Mouse (Mus musculus) hindbrain, embryonic 14.5 days (tissue): ENCODE data around the gene Sstr2. TPM values are rescaled to one million over a fixed set of nuclear protein-coding genes. Genes with fewer than 3 reads are reported as not detected.

Source experiments
- ATAC-seq: fragments of 200-750 bp; cut with Nextera tagmentation; 2 replicates; pipeline ENCODE4 v1.8.0; 2017; ENCODE audit warnings: moderate number of reproducible peaks, mild to moderate bottlenecking, moderate TSS enrichment, moderate library complexity; ENCODE audit not compliant: low FRiP score
- DNase-seq: peaks from one replicate; pipeline ENCODE4 v3.0.0-alpha.2; 2015; ENCODE audit warnings: low spot score
- H3K27ac ChIP-seq: fragments of 300-500 bp; sonication (generic); 2 replicates; pipeline ENCODE4 v1.5.1; 2014; ENCODE audit warnings: mild to moderate bottlenecking, moderate library complexity
- H3K27me3 ChIP-seq: fragments of 300-500 bp; sonication (generic); 2 replicates; pipeline ENCODE4 v1.6.1; 2014; ENCODE audit warnings: mild to moderate bottlenecking, low read length, mixed read lengths; ENCODE audit not compliant: control insufficient read depth, insufficient read depth
- H3K36me3 ChIP-seq: fragments of 300-500 bp; sonication (generic); replicated peaks from 2 replicates; pipeline ENCODE4 v1.6.1; 2014; ENCODE audit not compliant: control insufficient read depth, insufficient read depth
- H3K4me1 ChIP-seq: fragments of 300-500 bp; sonication (generic); replicated peaks from 2 replicates; pipeline ENCODE4 v1.6.1; 2014; ENCODE audit warnings: antibody characterized with exemption, low read length, mixed read lengths; ENCODE audit not compliant: control insufficient read depth, insufficient read depth
- H3K4me2 ChIP-seq: fragments of 300-500 bp; sonication (generic); replicated peaks from 2 replicates; pipeline ENCODE4 v1.6.1; 2014; ENCODE audit warnings: mild to moderate bottlenecking, moderate library complexity
- H3K4me3 ChIP-seq: fragments of 300-500 bp; sonication (generic); replicated peaks from 2 replicates; pipeline ENCODE4 v1.5.1; 2014; ENCODE audit warnings: mild to moderate bottlenecking, low read length
- H3K9ac ChIP-seq: fragments of 300-500 bp; sonication (generic); 2 replicates; pipeline ENCODE4 v1.6.1; 2014
- H3K9me3 ChIP-seq: fragments of 300-500 bp; sonication (generic); 2 replicates; pipeline ENCODE4 v1.6.1; 2016; ENCODE audit warnings: low read length; ENCODE audit not compliant: control insufficient read depth
- WGBS: fragments of 180-500 bp; shearing (Covaris S2); extraction: QIAGEN DNeasy Blood & Tissue Kit; methylation state at CpG from one replicate; pipeline ENCODE4 v1.1.7; 2014; 5-methylcytosine and 5-hydroxymethylcytosine counted together
- polyA plus RNA-seq: library from polyadenylated mRNA; unstranded; fragments of >200 nt; fragmentation: Nextera tagmentation; extraction: Ambion mirVana; gene quantifications from 2 replicates; pipeline ENCODE4 v1.2.1, GENCODE M21; 2014

Sstr2 gene
- polyA plus RNA-seq, 1 experiment from 2014 or later: 19.4 TPM

DNA sequence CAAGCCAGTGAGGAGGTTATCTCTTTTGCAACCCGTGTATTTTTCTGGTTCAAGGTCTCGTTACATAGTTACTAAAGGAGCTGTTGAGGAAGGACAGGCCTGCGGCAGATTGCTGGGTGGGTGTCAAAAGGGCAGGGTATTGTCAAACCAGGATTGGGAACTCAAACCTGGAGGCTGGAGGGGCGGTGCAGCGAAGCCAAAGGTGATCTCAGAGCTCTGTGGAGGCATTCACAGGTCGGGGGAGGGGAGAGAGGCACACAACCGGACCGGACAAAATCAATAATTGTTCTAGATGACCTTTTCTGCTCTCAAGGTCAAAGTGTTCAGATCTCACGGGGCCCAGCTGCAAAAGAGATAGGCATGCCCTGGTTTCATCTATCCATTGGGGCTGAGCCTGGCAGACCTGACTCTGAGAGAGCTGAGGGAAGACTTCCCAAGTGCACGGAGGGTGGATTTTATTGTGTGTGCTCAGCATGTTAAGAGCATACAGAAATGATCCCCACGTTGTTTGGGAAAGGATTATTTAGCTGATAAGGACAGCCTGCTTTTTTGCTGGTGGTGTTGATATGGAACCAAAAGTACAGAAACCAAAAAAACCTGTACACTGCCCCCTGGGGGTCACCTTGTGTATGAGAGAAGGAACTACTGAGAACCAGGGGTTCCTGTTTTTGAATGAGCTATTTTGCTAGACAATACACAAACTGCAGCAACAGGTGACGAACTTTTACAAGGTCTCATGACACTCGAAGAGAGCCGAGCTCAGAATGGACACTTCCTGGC, 1.8 kb upstream of the Sstr2 start:
- Histone ChIP-seq H3K4me2 (peak overlapping the region; percentile 77; the same call in 1 of the 2 replicates), H3K9me3 (no peaks in the 10 kb centered on the region), H3K4me1 (peaks cover 25% of the 10 kb centered on the region; the same call in 1 of the 2 replicates), H3K27ac (no peak overlapping the region), H3K27me3 (peaks cover 4% of the 10 kb centered on the region; the same call in 1 of the 2 replicates), H3K4me3 (no peak overlapping the region), H3K36me3 (no peaks in the 10 kb centered on the region), H3K9ac (no peak overlapping the region)
- ATAC-seq (no peak), DNase-seq (peak; percentile 83)
- 32% methylated on average over 14 of the region's 14 CpGs for WGBS

GRCm38 (mm10) chr11:113618303-113618671, 855 bp upstream of the Sstr2 start:
- H3K36me3 ChIP-seq: no peaks in the 10 kb centered on the region
- peak overlapping the region; percentile 52 for H3K4me3 ChIP-seq
- no peak for DNase-seq
- H3K9me3 ChIP-seq: no peaks in the 10 kb centered on the region
- peaks cover 4% of the 10 kb centered on the region; the same call in 1 of the 2 replicates for H3K27me3 ChIP-seq
- WGBS: 25% methylated on average over 4 of the region's 4 CpGs
- peak overlapping the region; percentile 77 for H3K4me2 ChIP-seq
- H3K4me1 ChIP-seq: peaks cover 25% of the 10 kb centered on the region; the same call in 1 of the 2 replicates
- ATAC-seq: no peak
- H3K9ac ChIP-seq: peak overlapping the region; percentile 69; the same call in 1 of the 2 replicates
- no peak overlapping the region for H3K27ac ChIP-seq

- Histone ChIP-seq H3K27ac (peak overlapping the region; percentile 21), H3K9me3 (no peaks in the 10 kb centered on the region), H3K4me1 (peaks cover 25% of the 10 kb centered on the region; the same call in 1 of the 2 replicates), H3K4me2 (peak overlapping the region; percentile 77), H3K36me3 (peaks cover 1% of the 10 kb centered on the region), H3K9ac (peak overlapping the region; percentile 69), H3K27me3 (peaks cover 4% of the 10 kb centered on the region; the same call in 1 of the 2 replicates), H3K4me3 (peak overlapping the region; percentile 52)
- DNase-seq (no peak), ATAC-seq (no peak)
- under 1% methylated on average over 31 of the region's 31 CpGs for WGBS
These were observed 408 bp downstream of the Sstr2 start for GRCm38 (mm10) chr11:113619420-113620080.

GRCm38 (mm10) chr11:113621001-113621400, 1.9 kb downstream of the Sstr2 start:
- 76% methylated on average over 2 of the region's 2 CpGs for WGBS
- H3K9me3 ChIP-seq: no peaks in the 10 kb centered on the region
- H3K9ac ChIP-seq: no peak overlapping the region
- H3K4me2 ChIP-seq: peak overlapping the region; percentile 77
- DNase-seq (no peak), ATAC-seq (no peak)
- H3K27ac ChIP-seq: no peak overlapping the region
- peaks cover 4% of the 10 kb centered on the region; the same call in 1 of the 2 replicates for H3K27me3 ChIP-seq
- peaks cover 11% of the 10 kb centered on the region for H3K36me3 ChIP-seq
- peaks cover 25% of the 10 kb centered on the region; the same call in 1 of the 2 replicates for H3K4me1 ChIP-seq
- H3K4me3 ChIP-seq: peak overlapping the region; percentile 52; the same call in 1 of the 2 replicates

DNA sequence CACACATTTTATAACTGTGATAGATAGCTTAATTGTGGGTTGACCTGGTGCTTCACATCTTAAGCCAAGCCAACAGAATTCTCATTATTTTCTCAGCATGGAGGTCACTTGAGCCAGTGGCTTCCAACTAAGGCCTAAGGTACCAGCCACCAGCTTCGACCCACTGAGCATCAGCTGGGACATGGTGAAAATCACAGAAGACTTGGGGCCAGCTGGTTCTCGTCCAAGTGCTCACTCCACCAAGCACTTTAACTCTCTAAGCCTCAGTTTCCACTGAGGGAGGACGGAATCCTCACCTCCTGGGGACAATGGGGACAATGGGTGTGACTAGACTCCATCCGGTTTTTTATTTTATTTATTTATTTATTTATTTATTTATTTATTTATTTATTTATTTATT, 2.9 kb downstream of the Sstr2 start:
- Histone ChIP-seq H3K27me3 (peaks cover 4% of the 10 kb centered on the region; the same call in 1 of the 2 replicates), H3K4me2 (no peak overlapping the region), H3K9me3 (no peaks in the 10 kb centered on the region), H3K4me3 (no peak overlapping the region), H3K4me1 (peaks cover 25% of the 10 kb centered on the region; the same call in 1 of the 2 replicates), H3K9ac (no peak overlapping the region), H3K36me3 (peaks cover 11% of the 10 kb centered on the region), H3K27ac (no peak overlapping the region)
- DNase-seq (no peak), ATAC-seq (no peak)
- WGBS: 80% methylated on average over 4 of the region's 4 CpGs

GRCm38 (mm10) chr11:113625437-113625836, 6.3 kb downstream of the Sstr2 start:
- 94% methylated on average over 18 of the region's 18 CpGs for WGBS
- no peak overlapping the region for H3K27ac ChIP-seq
- H3K27me3 ChIP-seq: no peaks in the 10 kb centered on the region
- H3K4me1 ChIP-seq: peaks cover 3% of the 10 kb centered on the region; the same call in 1 of the 2 replicates
- no peak overlapping the region for H3K4me2 ChIP-seq
- no peak overlapping the region for H3K9ac ChIP-seq
- H3K4me3 ChIP-seq: no peak overlapping the region
- DNase-seq: no peak
- no peak for ATAC-seq
- no peaks in the 10 kb centered on the region for H3K9me3 ChIP-seq
- H3K36me3 ChIP-seq: peaks cover 11% of the 10 kb centered on the region

DNA sequence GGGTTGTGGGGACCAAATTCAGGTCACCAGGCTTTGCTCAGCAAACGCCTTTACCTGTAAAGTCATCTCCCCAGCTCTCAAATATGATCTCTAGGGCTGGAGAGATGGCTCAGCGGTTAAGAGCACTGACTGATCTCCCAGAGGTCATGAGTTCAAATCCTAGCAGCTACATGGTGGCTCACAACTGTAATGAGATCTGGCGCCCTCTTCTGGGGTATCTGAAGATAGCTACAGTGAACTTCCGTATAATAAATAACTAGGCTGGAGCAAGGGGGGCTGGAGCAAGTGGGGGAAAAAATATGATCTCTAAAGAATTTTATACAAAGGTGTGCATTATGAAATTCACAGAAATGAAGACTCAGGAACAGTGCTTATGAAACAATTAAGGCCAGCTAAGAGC, 8.6 kb downstream of the Sstr2 start:
- H3K36me3 ChIP-seq: peaks cover 11% of the 10 kb centered on the region
- H3K27ac ChIP-seq: no peak overlapping the region
- H3K9ac ChIP-seq: no peak overlapping the region
- no peak overlapping the region for H3K4me3 ChIP-seq
- DNase-seq (no peak), ATAC-seq (no peak)
- H3K9me3 ChIP-seq: no peaks in the 10 kb centered on the region
- H3K4me2 ChIP-seq: no peak overlapping the region
- WGBS: 54% methylated on average over 4 of the region's 4 CpGs
- no peaks in the 10 kb centered on the region for H3K27me3 ChIP-seq
- H3K4me1 ChIP-seq: no peaks in the 10 kb centered on the region

DNA sequence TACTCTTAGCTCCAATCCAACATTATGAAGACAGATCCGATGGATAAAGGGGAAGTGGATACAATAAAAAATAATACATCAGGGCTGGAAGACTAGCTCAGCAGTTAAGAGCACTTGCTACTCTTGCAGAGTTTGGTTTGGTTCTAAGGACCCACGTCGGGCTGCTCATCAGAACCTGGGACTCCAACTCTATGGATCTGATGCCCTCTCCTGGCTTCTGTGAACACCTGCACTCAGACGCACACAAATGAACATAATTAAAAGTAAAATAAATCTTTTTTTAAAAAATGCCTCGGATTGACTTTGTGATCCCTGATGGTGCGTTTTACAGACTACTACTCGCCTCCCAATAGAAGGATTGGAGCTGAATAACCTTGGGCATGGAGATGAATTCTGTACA, 11.5 kb downstream of the Sstr2 start:
- 0 out of 2 replicates have a peak, but pooled peaks cover under 1% of the 10 kb centered on the region for H3K36me3 ChIP-seq
- WGBS: 60% methylated on average over 7 of the region's 7 CpGs
- H3K4me2 ChIP-seq: no peak overlapping the region
- no peak overlapping the region for H3K4me3 ChIP-seq
- H3K27ac ChIP-seq: no peak overlapping the region
- ATAC-seq (no peak), DNase-seq (peak; percentile 32)
- no peaks in the 10 kb centered on the region for H3K27me3 ChIP-seq
- H3K4me1 ChIP-seq: no peaks in the 10 kb centered on the region
- H3K9me3 ChIP-seq: no peaks in the 10 kb centered on the region
- no peak overlapping the region for H3K9ac ChIP-seq

GRCm38 (mm10) chr11:113631302-113631701, 12.2 kb downstream of the Sstr2 start:
- no peak overlapping the region for H3K4me2 ChIP-seq

More at GRCm38 (mm10) chr11:113631302-113631701, 12.2 kb downstream of the Sstr2 start:
- Histone ChIP-seq H3K9me3 (no peaks in the 10 kb centered on the region), H3K4me1 (no peaks in the 10 kb centered on the region), H3K36me3 (no peaks in the 10 kb centered on the region), H3K4me3 (no peak overlapping the region), H3K27ac (no peak overlapping the region), H3K9ac (no peak overlapping the region), H3K27me3 (no peaks in the 10 kb centered on the region)
- DNase-seq (no peak), ATAC-seq (no peak)
- WGBS: 86% methylated on average over 8 of the region's 8 CpGs
